Mouse (Mus musculus): Measurements from ENCODE around the gene Osbpl5.

The Osbpl5 gene

GRCm38 (mm10) chr7:143756125-143757026 is at the start of gene Osbpl5:
TSS of gene Osbpl5 (minus strand) at chr7:143756985.
- DNase-seq (ENCODE audit: low spot score in 2 of 2) = peak in 1 of 2 experiments; percentile 20

DNA sequence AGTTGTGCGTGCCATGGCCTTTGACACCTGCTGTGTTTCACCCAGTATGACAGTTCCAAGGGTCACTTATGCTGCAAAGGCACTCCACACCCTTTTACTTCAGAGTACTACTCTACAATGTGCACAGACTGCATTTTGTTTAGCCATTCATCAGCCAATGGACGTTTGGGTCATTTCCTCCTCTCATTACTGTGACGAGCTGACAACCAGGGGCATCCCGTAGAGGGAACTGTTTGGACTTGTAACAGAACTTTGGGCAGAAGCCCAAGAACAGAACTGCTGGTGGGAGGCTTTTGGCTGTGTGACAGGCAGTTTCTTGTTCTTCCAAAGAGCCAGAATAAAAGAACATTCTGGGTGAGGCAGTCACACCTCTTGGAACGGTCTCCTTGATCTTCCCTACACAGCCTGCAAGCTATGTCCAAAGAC is 48.4 kb upstream of the Osbpl5 start:
- no peak for DNase-seq (ENCODE audit: low spot score in 2 of 2)

GRCm38 (mm10) chr7:143801195-143802065 is 44.6 kb upstream of the Osbpl5 start:
- no peak for DNase-seq (ENCODE audit: low spot score in 2 of 2)

GRCm38 (mm10) chr7:143800770-143801169 is 44.0 kb upstream of the Osbpl5 start:
- DNase-seq (ENCODE audit: low spot score in 2 of 2) = no peak

DNA sequence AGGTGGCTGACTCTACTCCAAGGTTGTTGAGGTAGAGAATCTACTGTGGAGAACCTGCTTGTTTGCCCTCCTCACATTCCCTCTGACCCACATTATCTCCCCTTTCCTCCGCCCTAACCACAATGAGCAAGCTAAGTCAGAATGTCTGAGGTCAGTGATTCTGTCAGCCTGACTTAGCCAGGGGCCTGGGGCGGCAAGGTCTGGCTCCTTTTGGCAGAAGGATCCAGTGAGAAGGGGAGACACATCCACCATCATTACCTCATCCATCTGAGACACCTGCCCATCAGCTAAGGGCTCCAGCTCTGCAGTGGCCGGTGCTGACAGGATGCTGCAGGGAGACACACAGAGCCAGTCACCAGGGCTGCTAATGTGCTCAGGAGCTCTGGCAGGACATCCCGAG is 42.0 kb upstream of the Osbpl5 start:
- DNase-seq (ENCODE audit: low spot score in 2 of 2) = no peak

DNA sequence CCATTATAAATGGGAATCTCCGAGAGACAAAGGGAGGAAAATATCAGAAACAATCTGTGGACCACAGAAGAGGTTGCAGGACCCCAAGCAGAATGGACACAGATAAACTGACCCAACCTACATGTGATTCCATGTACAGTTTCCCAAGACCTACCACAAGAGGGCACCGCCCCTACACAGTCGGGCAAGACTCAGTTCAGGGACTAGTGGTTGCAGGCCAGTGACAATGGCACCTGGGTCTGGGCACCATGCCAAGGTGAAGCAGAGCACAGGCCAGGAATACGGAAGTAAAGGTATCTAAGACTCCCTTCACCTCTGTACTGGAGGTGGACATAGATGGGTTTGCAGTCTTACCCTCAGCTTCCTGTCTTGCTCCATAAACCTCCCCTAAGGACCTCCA is 36.3 kb upstream of the Osbpl5 start:
- DNase-seq (ENCODE audit: low spot score in 2 of 2) = peak in 1 of 2 experiments; percentile 57

DNA sequence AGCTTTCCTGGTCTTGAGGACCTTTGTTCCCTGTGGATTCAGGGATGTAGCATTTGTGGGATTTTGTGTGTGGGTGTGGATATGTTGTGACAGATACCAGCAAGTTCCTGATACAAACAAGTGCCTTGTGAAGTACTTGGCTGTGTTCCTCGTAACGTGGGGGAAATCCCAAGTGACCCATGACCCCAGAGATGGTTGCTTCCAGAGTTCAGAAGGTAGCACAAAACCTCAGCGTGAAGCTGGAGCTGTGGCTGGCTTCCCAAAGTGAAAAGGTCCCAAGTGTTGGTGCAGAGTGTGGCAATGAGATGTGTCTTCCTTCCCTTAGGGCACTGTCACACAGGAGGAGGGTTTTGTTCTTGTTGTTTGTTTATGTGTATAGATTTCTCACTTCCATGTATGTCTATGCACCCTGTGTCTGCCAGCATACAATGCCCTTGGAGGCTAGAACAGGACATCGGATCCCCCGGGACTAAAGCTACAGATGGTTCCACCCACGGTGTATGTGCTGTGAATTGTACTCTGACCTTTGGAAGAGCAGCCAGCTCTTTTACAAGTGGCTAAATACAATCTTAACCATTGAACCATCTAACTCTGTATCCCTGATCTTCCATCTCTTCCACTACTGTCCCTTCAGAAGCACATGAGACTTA is 35.7 kb upstream of the Osbpl5 start:
- DNase-seq (ENCODE audit: low spot score in 2 of 2) = no peak

- DNase-seq (ENCODE audit: low spot score in 2 of 2) = peak; percentile 59 to 63
Observed at GRCm38 (mm10) chr7:143783996-143784829, 27.4 kb upstream of the Osbpl5 start, which contains the start of gene Mrgpre. TSS of gene Mrgpre (minus strand) at chr7:143784500.

GRCm38 (mm10) chr7:143783378-143783995 is 26.7 kb upstream of the Osbpl5 start:
- no peak for DNase-seq (ENCODE audit: low spot score in 2 of 2)

- no peak for DNase-seq (ENCODE audit: low spot score in 2 of 2)
Observed at GRCm38 (mm10) chr7:143777375-143777774, 20.6 kb upstream of the Osbpl5 start.

DNA sequence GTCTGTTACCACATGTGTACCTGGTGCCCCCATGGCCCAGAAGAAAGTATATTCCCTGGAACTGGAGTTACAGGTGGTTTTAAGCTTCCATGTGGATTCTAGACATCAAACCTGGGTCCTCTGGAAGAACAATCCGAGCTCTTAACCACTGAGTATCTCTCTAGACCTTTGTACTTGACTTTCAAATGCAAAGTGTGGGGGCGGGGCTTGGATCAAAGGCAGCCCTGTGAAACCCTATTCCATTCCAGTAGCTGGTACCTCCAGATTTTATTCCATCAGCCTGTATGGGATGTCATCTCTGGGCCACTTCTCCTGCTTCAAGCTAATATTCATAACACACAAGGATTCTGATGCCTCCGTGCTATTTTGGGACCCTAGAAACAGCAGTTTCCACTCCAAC is 19.4 kb upstream of the Osbpl5 start:
- no peak for DNase-seq (ENCODE audit: low spot score in 2 of 2)

DNA sequence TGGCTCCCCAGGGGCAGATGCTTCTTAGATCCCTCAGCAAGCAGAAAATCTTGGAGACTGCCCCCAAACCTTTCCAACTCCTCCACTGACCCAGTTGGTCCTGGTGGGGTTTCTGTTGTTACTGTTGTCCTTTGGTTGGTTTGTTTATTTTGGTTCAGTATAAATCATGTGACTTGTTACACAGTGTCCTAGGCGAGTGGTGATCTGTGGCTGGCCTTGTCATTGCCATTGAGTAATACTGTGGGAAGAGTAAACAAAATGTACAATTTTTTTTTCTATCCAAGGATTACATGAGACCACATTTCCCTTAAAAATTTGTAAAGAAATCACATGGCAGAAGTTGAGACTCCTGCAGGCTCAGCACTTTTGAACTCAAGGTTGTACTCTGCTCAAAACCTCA is 12.7 kb upstream of the Osbpl5 start:
- DNase-seq (ENCODE audit: low spot score in 2 of 2) = no peak

DNA sequence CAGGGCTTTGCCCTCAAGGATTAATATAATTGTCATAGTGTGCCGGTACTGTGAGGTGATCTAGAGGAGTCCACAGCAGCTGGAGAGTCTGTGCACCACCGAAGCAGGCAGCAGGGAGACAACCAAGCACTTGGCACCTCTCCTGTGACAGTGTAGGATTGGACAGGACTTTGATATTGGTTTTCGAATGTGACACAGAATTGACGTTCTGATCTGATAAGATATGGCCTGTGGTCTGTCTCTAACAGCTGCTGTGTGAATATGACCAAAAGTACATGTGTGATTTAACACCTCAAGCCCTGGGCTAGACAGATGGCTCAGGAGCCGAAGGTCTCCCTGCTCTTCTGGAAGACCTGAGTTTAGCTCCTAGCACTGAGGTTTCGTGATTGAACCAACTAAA is 11.5 kb upstream of the Osbpl5 start:
- DNase-seq (ENCODE audit: low spot score in 2 of 2) = no peak

GRCm38 (mm10) chr7:143766893-143767292 is 10.1 kb upstream of the Osbpl5 start, which contains the start of gene Mrgprg:
TSS of gene Mrgprg (minus strand) at chr7:143766993.
- DNase-seq (ENCODE audit: low spot score in 2 of 2) = no peak

GRCm38 (mm10) chr7:143764876-143765530 is 8.2 kb upstream of the Osbpl5 start:
- peak; percentile 49 to 55 for DNase-seq (ENCODE audit: low spot score in 2 of 2)

DNA sequence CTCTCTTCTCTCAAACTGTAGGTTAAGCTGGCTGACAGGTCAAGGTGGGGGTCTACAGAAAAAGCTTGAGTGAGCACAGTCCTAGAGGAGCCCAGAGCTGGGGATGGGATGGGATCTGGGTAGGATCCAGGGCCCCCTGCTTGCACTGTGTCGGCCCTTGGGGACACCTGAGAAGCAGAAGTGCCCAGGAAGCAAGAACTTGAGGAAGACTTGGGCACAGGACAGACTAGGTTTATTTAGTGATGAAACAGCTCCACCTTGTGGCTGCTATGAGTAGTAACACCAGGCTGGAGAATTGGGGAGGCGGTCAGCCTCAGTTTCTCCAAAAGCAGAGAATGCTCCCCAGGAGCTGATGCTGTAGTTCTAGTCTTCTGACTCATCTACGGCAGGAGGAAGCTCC is 7.0 kb upstream of the Osbpl5 start:
- DNase-seq (ENCODE audit: low spot score in 2 of 2) = peak in 1 of 2 experiments; percentile 39

DNA sequence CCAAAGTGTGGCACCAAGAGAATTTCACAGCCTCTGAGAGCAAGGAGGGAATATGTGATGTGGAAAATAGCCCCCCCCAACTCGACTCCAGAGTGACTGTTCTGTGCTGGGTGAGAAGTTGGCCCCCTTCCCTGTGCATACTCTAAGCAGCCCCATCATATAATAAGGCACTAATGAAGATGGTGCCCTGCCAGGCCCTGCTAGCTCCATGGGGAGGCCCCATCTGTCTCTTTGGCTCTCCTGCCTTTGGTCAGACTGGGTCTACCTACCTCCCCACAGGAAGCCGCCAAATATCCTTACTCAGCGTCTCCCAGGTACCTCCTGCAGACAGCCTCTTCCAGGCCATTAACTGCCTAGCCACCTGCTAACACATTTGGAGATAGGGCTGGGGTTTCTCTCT is 2.2 kb upstream of the Osbpl5 start:
- no peak for DNase-seq (ENCODE audit: low spot score in 2 of 2)

DNA sequence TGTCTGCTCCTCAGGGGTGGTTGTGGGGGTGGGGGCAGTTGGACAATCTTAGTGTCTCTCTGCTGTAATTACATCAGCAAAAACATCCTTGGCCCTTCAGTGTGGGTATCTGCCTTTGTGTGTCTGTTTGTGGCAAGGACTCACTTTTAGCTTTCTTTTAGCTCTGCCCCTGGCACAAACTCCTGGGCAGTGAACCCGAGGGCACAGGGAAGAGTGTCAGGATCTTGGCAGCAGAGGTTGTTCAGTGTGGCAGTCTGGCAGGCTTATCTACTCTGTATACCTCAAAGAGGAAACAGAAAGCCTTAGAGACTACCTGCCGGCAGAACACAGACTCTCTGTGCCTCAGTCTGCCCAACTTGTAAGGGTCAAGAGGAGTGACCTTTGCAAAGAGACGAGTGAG is 911 bp upstream of the Osbpl5 start:
- no peak for DNase-seq (ENCODE audit: low spot score in 2 of 2)

- peak; percentile 79 to 81 for DNase-seq (ENCODE audit: low spot score in 2 of 2)
Observed at GRCm38 (mm10) chr7:143757027-143757390, 224 bp upstream of the Osbpl5 start.

Data from thymus, postnatal 10 days (tissue).